8 mouse cellular contexts compared by ENCODE assay signal in genomic region chr11:96076221-96077105, GRCm38 (mm10). TPM values are rescaled to one million over a fixed set of nuclear protein-coding genes. Genes with fewer than 3 reads are reported as not detected.
DNase-seq lines count a peak whose midpoint lies in the region; ATAC-seq and TF ChIP-seq lines count a peak whose summit lies in the region.

No protein-coding gene starts in this region.

- DNase-seq in layer of hippocampus, adult 2 months (ENCODE audit: low spot score in 2 of 2), result no peak
- DNase-seq in layer of hippocampus, adult 11-12 months (ENCODE audit: low spot score), result no peak
- DNase-seq in embryonic facial prominence, embryonic 11.5 days (ENCODE audit: low spot score), result no peak
- DNase-seq in frontal cortex, postnatal 14 days (ENCODE audit: low spot score in 2 of 2), result no peak
- no peak for DNase-seq in urinary bladder, postnatal 10 days (ENCODE audit: low spot score)

- peaks cover 7% of the 10 kb centered on the region; the same call in 1 of the 2 replicates for H3K4me1 ChIP-seq in embryonic facial prominence, embryonic 11.5 days (ENCODE audit: control insufficient read depth, insufficient read depth, low read length)
- H3K4me1 ChIP-seq in intestine, embryonic 15.5 days (replicated peaks), result peaks cover 8% of the 10 kb centered on the region; the same call in 1 of the 2 replicates
- H3K4me1 ChIP-seq in neural tube, embryonic 12.5 days, result peaks cover 13% of the 10 kb centered on the region

- peak overlapping the region; percentile 57 for H3K4me3 ChIP-seq in layer of hippocampus, adult 2 months
- H3K4me3 ChIP-seq in embryonic facial prominence, embryonic 11.5 days (ENCODE audit: low read depth, low read length), result peak overlapping the region; percentile 27
- H3K4me3 ChIP-seq in intestine, embryonic 15.5 days (replicated peaks), result peak overlapping the region; percentile 19
- H3K4me3 ChIP-seq in neural tube, embryonic 12.5 days, result peak overlapping the region; percentile 12

- no peaks in the 10 kb centered on the region for H3K27me3 ChIP-seq in embryonic facial prominence, embryonic 11.5 days (ENCODE audit: control insufficient read depth, insufficient read depth, low read length)
- H3K27me3 ChIP-seq in intestine, embryonic 15.5 days (replicated peaks), result no peaks in the 10 kb centered on the region
- H3K27me3 ChIP-seq in neural tube, embryonic 12.5 days (replicated peaks), result no peaks in the 10 kb centered on the region

- no peaks in the 10 kb centered on the region for H3K36me3 ChIP-seq in embryonic facial prominence, embryonic 11.5 days (replicated peaks; ENCODE audit: control insufficient read depth, insufficient read depth, low read depth, low read length)
- H3K36me3 ChIP-seq in intestine, embryonic 15.5 days, result no peaks in the 10 kb centered on the region
- peaks cover 6% of the 10 kb centered on the region; the same call in 1 of the 2 replicates for H3K36me3 ChIP-seq in neural tube, embryonic 12.5 days

- no peak for TF ChIP-seq CTCF in layer of hippocampus, adult 2 months (conservative IDR thresholded peaks at IDR 0.05)

- 0 out of 2 replicates have a peak overlapping the region, but pooled peaks have one; percentile 15 for H3K9ac ChIP-seq in embryonic facial prominence, embryonic 11.5 days (replicated peaks; ENCODE audit: low read length)
- no peak overlapping the region for H3K9ac ChIP-seq in intestine, embryonic 15.5 days
- no peak overlapping the region for H3K9ac ChIP-seq in neural tube, embryonic 12.5 days

- H3K9me3 ChIP-seq in embryonic facial prominence, embryonic 11.5 days (replicated peaks; ENCODE audit: control insufficient read depth, low read length), result no peaks in the 10 kb centered on the region
- no peaks in the 10 kb centered on the region for H3K9me3 ChIP-seq in intestine, embryonic 15.5 days
- H3K9me3 ChIP-seq in neural tube, embryonic 12.5 days, result no peaks in the 10 kb centered on the region

- WGBS in embryonic facial prominence, embryonic 11.5 days, result 66% methylated on average over 13 of the region's 13 CpGs
- 63% methylated on average over 13 of the region's 13 CpGs for WGBS in intestine, embryonic 15.5 days
- WGBS in neural tube, embryonic 12.5 days, result 68% methylated on average over 13 of the region's 13 CpGs

- H3K27ac ChIP-seq in layer of hippocampus, adult 2 months, result peak overlapping the region; percentile 92
- no peak overlapping the region for H3K27ac ChIP-seq in embryonic facial prominence, embryonic 11.5 days (replicated peaks; ENCODE audit: low read depth, low read length)
- peak overlapping the region; percentile 49; the same call in 1 of the 2 replicates for H3K27ac ChIP-seq in intestine, embryonic 15.5 days
- no peak overlapping the region for H3K27ac ChIP-seq in neural tube, embryonic 12.5 days

- no peak for ATAC-seq in embryonic facial prominence, embryonic 11.5 days (replicated peaks; ENCODE audit: insufficient number of reproducible peaks, low FRiP score, low TSS enrichment, low read depth)
- ATAC-seq in intestine, embryonic 15.5 days, result no peak
- no peak for ATAC-seq in neural tube, embryonic 12.5 days (ENCODE audit: low FRiP score, low read depth)
- ATAC-seq in megakaryocyte-erythroid progenitor cell, adult 5-6 weeks (replicated peaks; ENCODE audit: low FRiP score, low TSS enrichment, poor library complexity, severe bottlenecking), result no peak

- peak overlapping the region; percentile 45 for H3K4me2 ChIP-seq in embryonic facial prominence, embryonic 11.5 days (ENCODE audit: low read depth, low read length)
- H3K4me2 ChIP-seq in intestine, embryonic 15.5 days (replicated peaks), result peak overlapping the region; percentile 53
- peak overlapping the region; percentile 54 for H3K4me2 ChIP-seq in neural tube, embryonic 12.5 days (replicated peaks)

RNA-seq across cellular contexts. Expression of gene Atp5g1, which starts 1.0 kb away (rescaled TPM):
- total RNA-seq in layer of hippocampus, adult 2 months (2021), result 100 to 1,000 TPM; 409 to 414 TPM
- 478 and 527 TPM in 2 replicates for polyA plus RNA-seq in embryonic facial prominence, embryonic 11.5 days (2014; fragmentation: Nextera tagmentation; extraction: Ambion mirVana)
- 930 and 1,145 TPM in 2 replicates for polyA plus RNA-seq in intestine, embryonic 15.5 days (2015; fragmentation: Nextera tagmentation; extraction: Ambion mirVana)
- 483 and 502 TPM in 2 replicates for polyA plus RNA-seq in neural tube, embryonic 12.5 days (2016; fragmentation: Nextera tagmentation; extraction: Ambion mirVana)
- total RNA-seq in megakaryocyte-erythroid progenitor cell, adult 5-6 weeks (2014; fragmentation: Nextera tagmentation), result 878 and 1,130 TPM in 2 replicates
- 87.7 and 137 TPM in 2 replicates for total RNA-seq in megakaryocyte-erythroid progenitor cell, adult 5-6 weeks (2017)

RNA-seq across cellular contexts. Expression of gene Ube2z, which starts 11.3 kb away (rescaled TPM):
- total RNA-seq in layer of hippocampus, adult 2 months (2021), result 10 to 100 TPM; 54.4 to 56.2 TPM
- 28.2 and 28.3 TPM in 2 replicates for polyA plus RNA-seq in embryonic facial prominence, embryonic 11.5 days (2014; fragmentation: Nextera tagmentation; extraction: Ambion mirVana)
- 35.3 and 37.1 TPM in 2 replicates for polyA plus RNA-seq in intestine, embryonic 15.5 days (2015; fragmentation: Nextera tagmentation; extraction: Ambion mirVana)
- polyA plus RNA-seq in neural tube, embryonic 12.5 days (2016; fragmentation: Nextera tagmentation; extraction: Ambion mirVana), result 35.1 and 42.2 TPM in 2 replicates
- total RNA-seq in megakaryocyte-erythroid progenitor cell, adult 5-6 weeks (2014; fragmentation: Nextera tagmentation), result 25.4 and 27.5 TPM in 2 replicates
- 14.6 and 19.4 TPM in 2 replicates for total RNA-seq in megakaryocyte-erythroid progenitor cell, adult 5-6 weeks (2017)

RNA-seq across cellular contexts. Expression of gene Calcoco2, which starts 35.3 kb away (rescaled TPM):
- not detected for total RNA-seq in layer of hippocampus, adult 2 months (2021)
- not detected in 2 replicates for polyA plus RNA-seq in embryonic facial prominence, embryonic 11.5 days (2014; fragmentation: Nextera tagmentation; extraction: Ambion mirVana)
- polyA plus RNA-seq in intestine, embryonic 15.5 days (2015; fragmentation: Nextera tagmentation; extraction: Ambion mirVana), result not detected in 2 replicates
- polyA plus RNA-seq in neural tube, embryonic 12.5 days (2016; fragmentation: Nextera tagmentation; extraction: Ambion mirVana), result not detected in 2 replicates
- total RNA-seq in megakaryocyte-erythroid progenitor cell, adult 5-6 weeks (2014; fragmentation: Nextera tagmentation), result not detected in 2 replicates
- not detected in 2 replicates for total RNA-seq in megakaryocyte-erythroid progenitor cell, adult 5-6 weeks (2017)

RNA-seq across cellular contexts. Expression of gene Snf8, which starts 41.8 kb away (rescaled TPM):
- total RNA-seq in layer of hippocampus, adult 2 months (2021), result 10 to 100 TPM; 92.8 to 96.8 TPM
- 37.3 and 37.7 TPM in 2 replicates for polyA plus RNA-seq in embryonic facial prominence, embryonic 11.5 days (2014; fragmentation: Nextera tagmentation; extraction: Ambion mirVana)
- polyA plus RNA-seq in intestine, embryonic 15.5 days (2015; fragmentation: Nextera tagmentation; extraction: Ambion mirVana), result 96.3 and 105 TPM in 2 replicates
- polyA plus RNA-seq in neural tube, embryonic 12.5 days (2016; fragmentation: Nextera tagmentation; extraction: Ambion mirVana), result 130 and 134 TPM in 2 replicates
- 94.1 and 96.1 TPM in 2 replicates for total RNA-seq in megakaryocyte-erythroid progenitor cell, adult 5-6 weeks (2014; fragmentation: Nextera tagmentation)
- 37.3 and 54.3 TPM in 2 replicates for total RNA-seq in megakaryocyte-erythroid progenitor cell, adult 5-6 weeks (2017)

RNA-seq across cellular contexts. Expression of gene Gip, which starts 52.1 kb away (rescaled TPM):
- total RNA-seq in layer of hippocampus, adult 2 months (2021), result not detected
- polyA plus RNA-seq in embryonic facial prominence, embryonic 11.5 days (2014; fragmentation: Nextera tagmentation; extraction: Ambion mirVana), result 0.50 TPM in 1 of 2 replicates, not detected in the other
- 4.9 and 5.8 TPM in 2 replicates for polyA plus RNA-seq in intestine, embryonic 15.5 days (2015; fragmentation: Nextera tagmentation; extraction: Ambion mirVana)
- polyA plus RNA-seq in neural tube, embryonic 12.5 days (2016; fragmentation: Nextera tagmentation; extraction: Ambion mirVana), result not detected in 2 replicates
- total RNA-seq in megakaryocyte-erythroid progenitor cell, adult 5-6 weeks (2014; fragmentation: Nextera tagmentation), result not detected in 2 replicates
- total RNA-seq in megakaryocyte-erythroid progenitor cell, adult 5-6 weeks (2017), result not detected in 2 replicates

Comparison
In these comparisons a context has a peak if more than half of its experiments do, and no peak if none do; other contexts are left out.
1. H3K27ac ChIP-seq: peak in layer of hippocampus, adult 2 months (single experiment) and intestine, embryonic 15.5 days (single experiment); none in embryonic facial prominence, embryonic 11.5 days (single experiment) and neural tube, embryonic 12.5 days (single experiment).
2. Peak in every context shown above with its lines, with median percentiles within 50 percentile points of each other: H3K4me3 ChIP-seq and H3K4me2 ChIP-seq.